Comparison of ENCODE assay signal across 8 mouse cellular contexts in the genomic region with DNA sequence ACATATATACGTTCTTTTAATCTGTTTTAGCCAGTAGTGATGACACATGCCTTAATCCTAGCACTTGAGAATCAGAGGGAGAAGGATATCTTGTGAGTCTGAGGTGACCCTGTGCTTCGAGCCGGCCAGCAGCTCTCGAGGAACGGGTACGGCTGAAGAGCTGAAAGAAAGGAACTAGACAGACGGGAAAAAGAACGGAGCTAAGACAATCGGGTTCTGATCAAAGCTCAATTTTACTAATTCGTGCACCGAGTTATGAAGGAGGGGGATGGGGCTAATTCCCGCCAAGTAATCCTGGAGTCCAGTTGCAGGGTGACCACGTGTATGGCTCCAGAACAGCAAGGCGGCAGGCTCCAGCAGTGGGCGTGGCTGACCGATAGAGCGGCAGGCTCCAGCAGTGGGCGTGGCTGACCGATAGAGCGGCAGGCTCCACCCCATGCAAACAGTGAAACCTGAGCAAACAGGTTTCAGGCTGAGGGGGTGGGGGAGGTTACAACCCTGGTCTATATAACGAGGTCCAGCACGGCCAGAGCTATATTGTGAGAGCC. TPM values are rescaled to one million over a fixed set of nuclear protein-coding genes. Genes with fewer than 3 reads are reported as not detected.
DNase-seq lines count a peak whose midpoint lies in the region; ATAC-seq and TF ChIP-seq lines count a peak whose summit lies in the region.
"Not testable (repeated sequence)": the region's sequence is repeated elsewhere in the genome, so short reads cannot be mapped to it uniquely, and the experiment has no call there.

No protein-coding gene starts in this region.

- WGBS in embryonic facial prominence, embryonic 11.5 days, result 5% methylated on average over 22 of the region's 22 CpGs
- 6% methylated on average over 22 of the region's 22 CpGs for WGBS in limb, embryonic 14.5 days

- TF ChIP-seq POLR2A in limb, embryonic 14.5 days (IDR thresholded peaks at IDR 0.05; ENCODE audit: borderline replicate concordance, extremely low read depth, insufficient read depth, insufficient read length), result not testable (repeated sequence)

- not testable (repeated sequence) for H3K4me1 ChIP-seq in embryonic facial prominence, embryonic 11.5 days (ENCODE audit: control insufficient read depth, insufficient read depth, low read length); limb, embryonic 14.5 days (ENCODE audit: control insufficient read depth, insufficient read depth, low read length)

- H3K4me2 ChIP-seq in embryonic facial prominence, embryonic 11.5 days (ENCODE audit: low read depth, low read length), result peak overlapping the region; percentile 33; the same call in 1 of the 2 replicates
- peak overlapping the region; percentile 43 for H3K4me2 ChIP-seq in limb, embryonic 14.5 days (replicated peaks; ENCODE audit: low read depth, low read length, severe bottlenecking)

- not testable (repeated sequence) for H3K27ac ChIP-seq in embryonic facial prominence, embryonic 11.5 days (replicated peaks; ENCODE audit: low read depth, low read length); limb, embryonic 14.5 days (replicated peaks; ENCODE audit: low read depth, low read length)

- not testable (repeated sequence) for H3K27me3 ChIP-seq in embryonic facial prominence, embryonic 11.5 days (ENCODE audit: control insufficient read depth, insufficient read depth, low read length); limb, embryonic 14.5 days (ENCODE audit: control insufficient read depth, insufficient read depth, low read length)

- H3K9me3 ChIP-seq in embryonic facial prominence, embryonic 11.5 days (replicated peaks; ENCODE audit: control insufficient read depth, low read length); limb, embryonic 14.5 days (ENCODE audit: control insufficient read depth, low read length): not testable (repeated sequence)

- peak; percentile 85 for ATAC-seq in embryonic facial prominence, embryonic 11.5 days (replicated peaks; ENCODE audit: insufficient number of reproducible peaks, low FRiP score, low TSS enrichment, low read depth)
- ATAC-seq in limb, embryonic 14.5 days (ENCODE audit: low FRiP score, low read depth), result peak; percentile 81

- H3K4me3 ChIP-seq in embryonic facial prominence, embryonic 11.5 days (ENCODE audit: low read depth, low read length), result not testable (repeated sequence)
- H3K4me3 ChIP-seq in limb, embryonic 14.5 days (replicated peaks; ENCODE audit: low read length), result peak overlapping the region; percentile 19

- DNase-seq in Muller cell, postnatal 12 days (ENCODE audit: inconsistent ontology term), result peak; percentile 17
- DNase-seq in embryonic facial prominence, embryonic 11.5 days (ENCODE audit: low spot score), result peak; percentile 75
- peak; percentile 95 for DNase-seq in heart, adult 11 months
- peak; percentile 67 for DNase-seq in induced T-regulatory cell, adult 2 months (ENCODE audit: low read depth)
- peak; percentile 65 for DNase-seq in limb, embryonic 14.5 days (ENCODE audit: low spot score)
- DNase-seq in mesoderm, embryonic 11.5 days (ENCODE audit: low read depth, low spot score), result peak; percentile 55
- DNase-seq in retina, postnatal 1 day, result peak; percentile 76
- DNase-seq in thymus, postnatal 25 days, result peak; percentile 50

- H3K9ac ChIP-seq in embryonic facial prominence, embryonic 11.5 days (replicated peaks; ENCODE audit: low read length), result peak overlapping the region; percentile 47
- peak overlapping the region; percentile 52; the same call in 1 of the 2 replicates for H3K9ac ChIP-seq in limb, embryonic 14.5 days (ENCODE audit: low read depth, low read length, severe bottlenecking)

- not testable (repeated sequence) for H3K36me3 ChIP-seq in embryonic facial prominence, embryonic 11.5 days (replicated peaks; ENCODE audit: control insufficient read depth, insufficient read depth, low read depth, low read length); limb, embryonic 14.5 days (ENCODE audit: control insufficient read depth, insufficient read depth, low read length)

RNA-seq across cellular contexts. Expression of gene Dnajb7, which starts 8.7 kb away (rescaled TPM):
- polyA plus RNA-seq in embryonic facial prominence, embryonic 11.5 days (2014; fragmentation: Nextera tagmentation; extraction: Ambion mirVana), result 0.45 and 0.96 TPM in 2 replicates
- polyA plus RNA-seq in limb, embryonic 14.5 days (2012; rRNA removed), result not detected in 2 replicates
- 1.00 and 1.4 TPM in 2 replicates for polyA plus RNA-seq in limb, embryonic 14.5 days (2014; fragmentation: Nextera tagmentation; extraction: Ambion mirVana)

RNA-seq across cellular contexts. Expression of gene Xpnpep3, which starts 16.9 kb away (rescaled TPM):
- 5.7 and 7.6 TPM in 2 replicates for polyA plus RNA-seq in embryonic facial prominence, embryonic 11.5 days (2014; fragmentation: Nextera tagmentation; extraction: Ambion mirVana)
- polyA plus RNA-seq in limb, embryonic 14.5 days (2012; rRNA removed), result 10.4 and 10.5 TPM in 2 replicates
- 6.6 and 7.7 TPM in 2 replicates for polyA plus RNA-seq in limb, embryonic 14.5 days (2014; fragmentation: Nextera tagmentation; extraction: Ambion mirVana)

RNA-seq across cellular contexts. Expression of gene St13, which starts 17.0 kb away (rescaled TPM):
- 203 and 220 TPM in 2 replicates for polyA plus RNA-seq in embryonic facial prominence, embryonic 11.5 days (2014; fragmentation: Nextera tagmentation; extraction: Ambion mirVana)
- 44.0 and 81.7 TPM in 2 replicates for polyA plus RNA-seq in limb, embryonic 14.5 days (2012; rRNA removed)
- 137 and 141 TPM in 2 replicates for polyA plus RNA-seq in limb, embryonic 14.5 days (2014; fragmentation: Nextera tagmentation; extraction: Ambion mirVana)

RNA-seq across cellular contexts. Expression of gene Rbx1, which starts 49.3 kb away (rescaled TPM):
- polyA plus RNA-seq in embryonic facial prominence, embryonic 11.5 days (2014; fragmentation: Nextera tagmentation; extraction: Ambion mirVana), result 521 and 534 TPM in 2 replicates
- polyA plus RNA-seq in limb, embryonic 14.5 days (2012; rRNA removed), result 154 and 233 TPM in 2 replicates
- polyA plus RNA-seq in limb, embryonic 14.5 days (2014; fragmentation: Nextera tagmentation; extraction: Ambion mirVana), result 515 and 532 TPM in 2 replicates

RNA-seq across cellular contexts. Expression of gene Slc25a17, which starts 56.2 kb away (rescaled TPM):
- 119 and 125 TPM in 2 replicates for polyA plus RNA-seq in embryonic facial prominence, embryonic 11.5 days (2014; fragmentation: Nextera tagmentation; extraction: Ambion mirVana)
- polyA plus RNA-seq in limb, embryonic 14.5 days (2012; rRNA removed), result 94.6 and 97.3 TPM in 2 replicates
- polyA plus RNA-seq in limb, embryonic 14.5 days (2014; fragmentation: Nextera tagmentation; extraction: Ambion mirVana), result 124 and 126 TPM in 2 replicates

Comparison
In these comparisons a context has a peak if more than half of its experiments do, and no peak if none do; other contexts are left out.
1. DNase-seq: peak in every context shown above with its lines; median percentile 95 in heart, adult 11 months; 76 in retina, postnatal 1 day; 75 in embryonic facial prominence, embryonic 11.5 days; 67 in induced T-regulatory cell, adult 2 months; 65 in limb, embryonic 14.5 days; 55 in mesoderm, embryonic 11.5 days; 50 in thymus, postnatal 25 days; 17 in Muller cell, postnatal 12 days.